Mouse (Mus musculus): ENCODE results near the gene Psmd4. TPM values are rescaled to one million over a fixed set of nuclear protein-coding genes. Genes with fewer than 3 reads are reported as not detected.
A peak's percentile ranks its signal among the peaks of the same experiment; 100 is the strongest.
"Not testable (repeated sequence)": the region's sequence is repeated elsewhere in the genome, so short reads cannot be mapped to it uniquely, and the experiment has no call there.

Gene Psmd4
- 100 to 1,000 TPM; 136 to 151 TPM for total RNA-seq (2021)

DNA sequence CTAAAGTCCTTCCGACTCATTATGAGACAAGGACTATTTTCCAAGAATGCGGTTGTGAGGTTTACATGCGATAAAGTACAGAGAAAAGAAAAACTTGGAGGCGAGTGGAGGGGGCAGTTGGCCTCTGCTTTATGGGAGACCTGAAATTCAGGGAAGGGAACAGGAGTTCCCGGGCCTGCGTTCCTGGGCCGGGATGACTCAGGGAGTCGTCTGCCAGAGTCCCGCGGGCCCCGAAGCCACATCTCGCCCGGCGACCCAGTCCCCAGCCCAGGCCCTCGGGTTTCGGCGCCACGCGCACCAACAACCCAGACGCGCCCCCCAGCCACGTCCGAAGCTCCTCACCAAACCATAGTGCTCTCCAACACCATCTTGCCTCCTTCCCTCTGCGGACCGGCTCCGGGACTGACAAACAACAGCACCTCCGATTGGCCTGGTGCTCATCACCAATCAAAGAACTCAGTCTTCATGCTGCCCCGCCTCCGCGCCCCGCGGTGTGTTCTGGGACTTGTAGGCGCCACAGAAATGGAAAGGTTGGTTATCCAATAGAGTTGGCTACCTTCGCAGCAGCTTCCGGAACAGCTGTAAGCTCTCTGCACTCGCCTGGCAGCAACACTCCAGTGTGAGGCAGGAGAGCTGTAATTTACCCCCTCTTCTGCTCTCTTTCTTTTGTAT lies at the start of gene Psmd4:
Gene Psmd4, minus strand, starts transcription at position 449 of the 672 bp plus-strand sequence.
- DNase-seq, result peak; percentile 96 to 97
- intact Hi-C loops (cut with DNase I), result no loop called here

- intact Hi-C loops (cut with DNase I), result no loop called here
- no peak for DNase-seq
These were observed 45.7 kb upstream of the Psmd4 start for GRCm38 (mm10) chr3:95088071-95088470.

DNA sequence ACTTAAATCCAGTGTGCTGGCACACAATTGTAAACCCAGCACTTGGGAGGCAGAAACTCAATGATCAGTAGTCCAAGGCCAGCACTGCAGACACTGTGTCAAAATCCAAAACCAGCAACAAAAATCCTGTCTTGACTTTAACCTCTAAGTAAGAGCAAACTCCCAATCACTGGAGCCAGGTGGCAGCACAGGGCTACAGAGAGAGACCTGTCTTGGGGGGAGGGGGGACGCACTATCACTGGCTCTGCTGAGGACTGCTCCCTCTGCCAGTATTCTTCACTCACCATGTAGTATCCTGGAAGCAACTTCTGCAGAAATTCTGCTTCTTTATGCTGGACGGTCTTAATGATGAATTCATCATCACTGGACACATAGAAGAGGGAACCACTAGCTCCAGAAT lies 29.2 kb upstream of the Psmd4 start:
- no peak for DNase-seq
- intact Hi-C loops (cut with DNase I), result no loop called here

GRCm38 (mm10) chr3:95066570-95066969 lies 24.2 kb upstream of the Psmd4 start:
- no peak for DNase-seq
- intact Hi-C loops (cut with DNase I), result no loop called here

DNA sequence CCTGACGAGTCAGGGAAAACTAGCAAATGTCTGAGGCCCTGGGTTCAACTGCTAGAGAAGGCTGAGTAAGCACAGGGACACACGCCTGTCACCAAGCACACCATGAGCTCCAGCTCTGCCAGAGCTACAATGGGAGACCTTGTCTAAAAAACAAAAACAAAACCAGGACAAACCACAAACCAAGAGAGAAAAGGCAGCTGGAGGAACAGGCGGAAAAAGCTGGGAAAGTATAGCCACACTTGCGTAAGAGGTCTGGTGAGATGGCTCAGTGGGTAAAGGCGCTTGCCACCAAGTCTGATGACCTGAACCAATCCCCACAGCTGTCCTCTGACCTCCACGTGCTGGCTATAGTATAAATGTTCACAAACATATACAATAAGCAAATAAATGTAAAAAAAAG lies 23.7 kb upstream of the Psmd4 start:
- intact Hi-C loops (cut with DNase I), result no loop called here

GRCm38 (mm10) chr3:95065553-95065952 lies 23.1 kb upstream of the Psmd4 start:
- DNase-seq, result no peak
- intact Hi-C loops (cut with DNase I), result no loop called here

More for the DNA sequence above, 23.7 kb upstream of the Psmd4 start:
- no peak for DNase-seq

GRCm38 (mm10) chr3:95063741-95064140 lies 21.3 kb upstream of the Psmd4 start:
- intact Hi-C loops (cut with DNase I), result no loop called here
- no peak for DNase-seq

- no peak for DNase-seq
- intact Hi-C loops (cut with DNase I), result loop anchor here (10.0 kb wide), 1 partner anchor 207 kb away; no protein-coding TSS in a partner anchor
These were observed 15.7 kb upstream of the Psmd4 start for GRCm38 (mm10) chr3:95058078-95058477.

- intact Hi-C loops (cut with DNase I), result loop anchor here (10.0 kb wide), 1 partner anchor 209 kb away; no protein-coding TSS in a partner anchor
- no peak for DNase-seq
These were observed 13.9 kb upstream of the Psmd4 start for GRCm38 (mm10) chr3:95056275-95056674.

DNA sequence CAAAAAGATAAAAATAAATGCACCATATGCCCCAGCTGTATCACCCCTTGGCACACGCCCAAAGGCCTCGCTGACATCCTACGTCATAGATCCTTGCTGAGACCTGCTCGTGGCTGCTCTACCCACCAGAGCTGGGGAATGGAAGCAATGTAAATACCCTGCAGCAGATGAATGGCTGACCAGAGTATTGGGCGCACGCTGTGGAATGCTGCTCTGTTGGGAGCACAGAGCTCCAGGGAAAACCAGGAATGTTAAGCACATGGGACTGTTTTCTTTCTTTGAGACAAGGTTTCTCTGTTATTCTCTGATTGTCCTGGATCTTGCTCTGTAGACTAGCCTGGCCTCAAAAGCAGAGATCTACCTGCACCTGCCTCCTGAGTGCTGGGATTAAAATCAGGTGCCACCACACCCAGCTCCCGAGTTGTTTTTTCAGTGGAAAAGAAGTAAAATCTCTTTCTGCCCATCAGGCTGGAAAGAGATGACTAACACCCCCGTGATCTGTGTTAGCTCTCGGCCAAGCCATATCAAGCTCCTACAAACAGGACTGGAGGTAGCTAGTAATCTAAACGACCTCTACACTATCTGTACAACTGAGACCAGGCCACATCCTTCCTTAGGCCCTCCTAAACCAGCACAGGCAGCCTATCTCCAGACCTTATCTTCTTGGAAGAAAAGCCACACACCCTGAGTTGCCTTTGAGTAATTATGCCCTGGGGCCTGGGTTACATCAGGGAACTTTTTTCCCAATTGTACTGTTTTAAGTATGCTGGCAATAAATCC lies 12.3 kb upstream of the Psmd4 start:
- DNase-seq, result no peak
- intact Hi-C loops (cut with DNase I), result loop anchor here (10.0 kb wide), 1 partner anchor 210 kb away; no protein-coding TSS in a partner anchor

- intact Hi-C loops (cut with DNase I), result loop anchor here (10.0 kb wide), 1 partner anchor 211 kb away; no protein-coding TSS in a partner anchor
- no peak for DNase-seq
These were observed 11.3 kb upstream of the Psmd4 start for GRCm38 (mm10) chr3:95053701-95054100.

DNA sequence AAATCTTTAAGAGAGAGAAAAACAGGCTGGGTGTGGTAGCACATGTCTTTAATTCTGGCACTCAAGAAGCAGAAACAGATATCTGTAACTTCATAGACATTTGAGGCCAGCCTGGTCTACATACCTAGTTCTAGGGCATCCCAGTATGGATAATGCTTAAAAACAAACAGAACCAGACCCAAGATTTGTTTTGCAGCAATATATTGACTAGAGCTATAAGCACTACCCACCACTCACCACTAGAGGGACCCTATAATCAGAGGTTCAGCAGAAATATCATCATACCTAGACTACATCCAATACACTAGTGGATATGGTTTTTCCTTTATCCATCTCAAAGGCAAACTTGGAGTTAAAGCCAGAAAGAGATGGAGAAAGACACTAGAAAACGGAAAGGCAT lies 10.5 kb upstream of the Psmd4 start:
- peak in 1 of 2 experiments; percentile 30 for DNase-seq
- intact Hi-C loops (cut with DNase I), result loop anchor here (10.0 kb wide), 1 partner anchor 212 kb away; no protein-coding TSS in a partner anchor

- intact Hi-C loops (cut with DNase I), result loop anchor here (5.0 kb wide), 1 partner anchor 54 kb away; no protein-coding TSS in a partner anchor
- no peak for DNase-seq
These were observed 5.5 kb upstream of the Psmd4 start for GRCm38 (mm10) chr3:95047914-95048313.

DNA sequence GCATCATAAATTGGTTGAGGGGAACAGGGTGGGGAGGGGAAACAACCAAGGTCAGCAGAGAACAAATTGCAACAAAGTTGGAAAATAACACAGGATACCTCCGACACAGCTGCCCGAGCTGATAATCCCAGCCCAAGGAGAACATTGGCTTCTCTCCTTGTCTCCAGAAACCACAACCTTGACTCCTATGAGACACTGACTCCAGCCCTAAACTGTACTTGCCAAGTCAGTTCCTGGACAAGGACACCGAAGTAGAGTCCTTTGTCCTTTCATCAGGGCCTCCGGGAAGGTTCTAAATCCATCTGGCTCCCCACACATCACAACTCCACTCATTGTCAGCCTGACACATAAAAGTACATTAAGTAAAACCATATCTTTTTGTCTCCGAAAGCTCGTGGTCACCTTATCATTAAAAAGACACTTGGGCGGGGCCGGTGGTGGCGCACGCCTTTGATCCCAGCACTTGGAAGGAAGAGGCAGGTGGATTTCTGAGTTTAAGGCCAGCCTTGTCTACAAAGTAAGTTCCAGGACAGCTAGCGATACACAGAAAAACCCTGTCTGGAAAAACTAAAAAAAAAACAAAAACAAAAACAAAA lies 4.1 kb upstream of the Psmd4 start:
- intact Hi-C loops (cut with DNase I), result loop anchor here (5.0 kb wide), 1 partner anchor 56 kb away; no protein-coding TSS in a partner anchor

DNA sequence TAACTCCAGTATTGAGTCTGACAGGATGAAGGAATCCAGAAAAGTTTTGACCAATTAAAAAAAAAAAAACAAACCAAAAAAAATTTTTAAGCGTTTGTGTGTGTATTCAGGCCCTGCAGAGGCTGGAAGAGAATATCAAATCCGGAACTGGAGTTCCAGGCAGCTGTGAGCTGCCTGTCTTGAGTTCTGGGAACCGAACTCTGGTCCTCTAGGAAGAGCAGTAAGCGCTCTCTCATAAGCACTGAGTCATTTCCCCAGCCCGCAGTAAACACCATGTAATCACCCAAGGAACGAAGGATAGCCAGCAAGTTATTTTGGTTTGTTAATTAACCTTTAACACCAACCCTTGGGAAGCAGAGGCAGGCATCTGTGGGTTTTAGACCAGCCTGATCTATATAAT lies 837 bp upstream of the Psmd4 start:
- intact Hi-C loops (cut with DNase I), result no loop called here
- no peak for DNase-seq

More for the DNA sequence above, 4.1 kb upstream of the Psmd4 start:
- DNase-seq, result no peak

DNA sequence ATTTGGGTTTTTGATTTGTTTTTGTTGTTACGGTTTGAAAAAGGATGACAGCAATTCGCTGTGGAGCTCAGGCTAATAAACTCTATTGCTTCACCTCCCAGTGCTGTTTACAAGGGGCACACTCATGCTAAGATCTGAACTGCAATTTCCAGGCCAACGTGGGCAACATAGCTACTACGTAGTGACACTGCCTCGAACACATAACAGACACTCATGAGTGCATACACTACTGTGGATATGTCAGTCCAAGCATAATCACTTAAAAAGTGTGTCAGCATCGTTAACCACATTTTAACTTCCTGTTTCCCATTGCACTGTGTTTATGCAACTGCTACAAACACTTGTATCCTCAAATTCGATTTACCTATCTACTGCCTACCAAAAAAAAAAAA lies 420 bp upstream of the Psmd4 start:
- intact Hi-C loops (cut with DNase I), result no loop called here
- DNase-seq, result no peak

- no peak for DNase-seq
- intact Hi-C loops (cut with DNase I), result no loop called here
These were observed 789 bp downstream of the Psmd4 start for GRCm38 (mm10) chr3:95041625-95042024.

- intact Hi-C loops (cut with DNase I), result no loop called here
- DNase-seq, result no peak
These were observed 12.5 kb downstream of the Psmd4 start for GRCm38 (mm10) chr3:95029953-95030352.

DNA sequence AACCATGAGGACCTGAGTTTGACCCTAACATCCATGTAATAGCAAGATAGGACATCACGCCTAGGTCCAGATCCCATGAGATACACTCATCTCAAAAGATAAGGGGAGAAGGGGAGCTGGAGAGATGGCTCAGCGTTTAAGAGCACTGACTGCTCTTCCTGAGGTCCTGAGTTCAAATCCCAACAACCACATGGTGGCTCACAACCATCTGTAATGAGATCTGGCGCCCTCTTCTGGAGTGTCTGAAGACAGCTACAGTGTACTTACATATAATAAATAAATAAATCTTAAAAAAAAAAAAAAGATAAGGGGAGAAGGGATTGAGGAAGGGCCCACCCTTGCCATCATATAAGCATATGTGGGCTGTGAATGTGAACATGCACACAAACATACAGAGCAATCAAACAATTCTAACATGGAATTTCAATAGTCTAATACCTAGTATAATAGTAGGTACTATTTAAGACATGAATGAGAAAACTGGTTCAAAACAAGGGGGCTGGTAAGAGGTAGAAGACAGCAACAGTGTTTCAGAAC lies 13.1 kb downstream of the Psmd4 start:
- intact Hi-C loops (cut with DNase I); DNase-seq: not testable (repeated sequence)

DNA sequence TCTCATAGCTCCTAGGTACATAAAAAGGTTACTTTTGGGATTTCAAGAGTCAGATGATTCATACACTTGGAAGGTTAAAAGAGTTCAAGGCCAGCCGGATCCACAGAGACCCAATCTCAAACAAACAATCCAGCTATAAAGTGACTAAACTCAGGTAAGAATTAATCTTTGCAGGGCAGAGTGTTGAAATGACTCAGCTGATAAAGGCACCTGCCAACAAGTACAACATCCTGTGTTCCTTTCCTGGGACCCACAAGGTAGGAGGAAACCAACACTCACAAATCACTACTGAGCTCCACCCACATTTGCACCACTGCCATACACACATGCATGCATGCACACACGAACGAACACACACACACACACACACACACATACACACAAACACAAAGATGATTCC lies 13.8 kb downstream of the Psmd4 start:
- DNase-seq, result no peak
- intact Hi-C loops (cut with DNase I), result no loop called here

DNA sequence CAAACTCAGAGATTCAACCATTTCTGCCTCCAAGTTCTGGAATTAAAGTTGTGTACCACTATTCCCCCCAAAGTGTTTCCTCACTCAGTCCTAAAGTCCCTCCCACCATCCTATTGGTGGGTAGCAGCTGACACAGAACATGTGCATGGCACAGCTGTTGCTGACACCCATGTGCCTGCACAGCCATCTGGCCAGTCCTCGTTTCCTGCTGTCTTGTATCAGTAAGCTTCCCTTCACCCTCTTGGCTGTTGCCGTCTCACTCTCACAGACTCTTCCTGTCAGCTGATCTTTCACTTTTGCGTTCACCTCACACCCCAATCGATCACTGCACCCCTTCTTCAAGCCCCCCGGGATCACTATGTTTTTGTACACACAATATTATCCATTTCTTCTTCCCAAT lies 14.7 kb downstream of the Psmd4 start:
- DNase-seq, result no peak
- intact Hi-C loops (cut with DNase I), result no loop called here

Measured in heart, postnatal 36 days (tissue).